Mouse (Mus musculus) thymus, postnatal 36 days (tissue): ENCODE measurements around the gene Hpcal4.
A peak's percentile ranks its signal among the peaks of the same experiment; 100 is the strongest.

Experiments
- DNase-seq, 2 experiments: peaks; one replicate each; pipeline ENCODE4 v3.0.0; 2022; ENCODE audit warnings: mixed read lengths in 2 of 2

The Hpcal4 gene

DNA sequence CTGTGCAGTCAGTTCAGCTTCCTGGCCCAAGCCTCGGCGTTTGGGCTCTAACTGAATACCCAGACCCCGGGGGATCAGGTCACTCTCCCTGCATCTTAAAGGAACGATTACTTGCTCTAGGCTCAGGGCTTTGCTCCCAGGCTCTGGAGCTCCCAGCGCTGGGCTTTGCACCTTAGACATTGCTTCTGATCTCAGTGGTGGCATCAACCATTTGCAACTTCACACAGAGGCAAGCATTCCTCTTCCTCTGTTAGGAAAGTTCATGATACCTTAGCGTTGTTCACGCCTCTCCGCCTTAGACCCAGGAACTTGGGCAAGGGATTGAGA lies 19.0 kb downstream of the Hpcal4 start:
- no peak for DNase-seq

DNA sequence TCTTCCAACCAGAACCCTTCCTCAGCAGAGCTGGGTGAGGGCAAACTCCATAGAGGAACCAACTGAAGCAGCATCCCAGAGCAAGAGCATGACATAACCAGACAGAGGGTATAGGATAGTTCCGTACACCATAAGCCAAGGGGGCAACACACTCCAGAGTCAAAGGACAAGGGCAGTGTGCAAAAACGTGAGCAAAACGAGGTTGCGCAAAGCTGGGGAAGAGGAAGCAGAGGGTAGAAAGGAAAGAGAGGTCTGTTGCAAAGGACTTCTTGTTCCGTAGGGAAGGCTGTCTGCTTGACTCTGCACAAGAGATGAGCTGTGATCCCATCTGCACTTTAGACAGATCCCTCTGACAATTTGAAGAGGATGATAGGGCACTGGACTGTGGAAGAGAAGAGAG lies 24.3 kb downstream of the Hpcal4 start:
- DNase-seq: no peak

DNA sequence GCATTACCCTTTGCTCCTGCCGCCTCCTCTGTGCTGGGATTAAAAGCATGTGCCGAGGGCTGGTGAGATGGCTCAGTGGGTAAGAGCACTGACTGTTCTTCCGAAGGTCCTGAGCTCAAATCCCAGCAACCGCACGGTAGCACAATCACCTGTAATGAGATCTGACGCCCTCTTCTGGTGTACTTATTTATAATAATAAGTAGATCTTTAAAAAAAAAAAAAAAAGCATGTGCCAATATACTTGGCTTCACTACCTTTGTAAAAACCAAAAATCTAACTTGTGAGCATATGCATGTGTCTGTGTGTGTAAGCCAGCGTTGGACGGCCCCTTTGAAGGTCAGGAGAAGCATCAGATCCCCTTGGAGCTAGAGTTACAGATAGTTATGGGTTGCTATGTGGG lies 28.0 kb downstream of the Hpcal4 start:
- DNase-seq: no peak

DNA sequence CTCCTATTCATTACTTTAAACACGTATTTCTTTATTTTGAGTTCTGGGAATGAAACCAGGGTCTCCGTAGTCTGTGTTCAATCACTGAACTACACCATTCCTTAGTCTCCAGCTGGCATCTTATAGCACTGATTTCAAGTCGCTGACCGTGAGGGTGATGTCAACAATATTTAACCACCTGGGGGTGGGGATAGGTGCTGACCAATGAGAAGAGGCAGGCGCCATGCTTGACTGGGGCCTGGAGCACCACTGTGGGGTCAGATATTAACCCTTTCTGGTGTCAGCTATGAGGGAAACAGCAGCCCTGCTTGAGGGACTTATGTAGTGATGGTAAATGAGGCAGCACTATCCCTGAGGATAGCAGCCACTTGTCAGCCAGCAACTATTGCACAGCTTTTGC lies 28.4 kb downstream of the Hpcal4 start:
- no peak for DNase-seq

DNA sequence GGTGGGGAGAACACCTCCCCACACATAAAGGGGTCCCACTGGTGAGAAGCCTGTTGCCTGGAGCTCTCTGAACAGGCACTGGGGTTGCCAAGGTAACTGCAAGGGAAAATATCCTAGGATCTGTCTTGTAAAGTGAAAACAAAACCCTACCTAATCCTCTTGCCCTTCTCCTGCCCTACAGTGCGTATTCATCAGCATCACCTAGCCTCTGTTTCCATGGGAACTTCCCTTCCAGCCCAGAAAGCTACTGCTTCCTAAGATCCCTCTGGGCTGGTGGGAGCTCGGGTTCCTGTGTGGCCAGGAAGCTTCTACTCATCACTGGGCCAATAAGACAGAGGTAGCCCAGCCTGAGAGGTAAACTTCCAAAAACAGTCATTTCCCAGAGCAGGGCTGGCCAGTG lies 29.3 kb downstream of the Hpcal4 start:
- no peak for DNase-seq

DNA sequence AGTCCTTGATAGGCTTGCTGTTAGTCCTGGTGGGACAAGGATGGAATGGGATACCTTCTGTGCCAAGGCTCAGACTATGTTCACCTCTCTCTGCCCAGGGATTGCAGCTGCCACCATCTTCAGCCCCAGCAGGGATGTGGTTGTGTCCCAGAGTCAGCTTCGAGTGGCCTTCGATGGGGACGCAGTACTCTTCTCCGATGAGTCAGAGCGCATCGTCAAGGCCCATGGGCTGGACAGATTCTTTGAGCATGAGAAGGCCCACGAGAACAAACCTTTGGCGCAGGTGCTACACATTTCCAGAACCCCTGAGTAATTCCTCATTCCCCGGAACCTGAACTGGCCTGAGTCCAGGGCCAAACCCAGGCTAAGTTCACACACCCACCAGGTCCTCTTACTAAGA lies 30.9 kb downstream of the Hpcal4 start:
- DNase-seq: no peak

DNA sequence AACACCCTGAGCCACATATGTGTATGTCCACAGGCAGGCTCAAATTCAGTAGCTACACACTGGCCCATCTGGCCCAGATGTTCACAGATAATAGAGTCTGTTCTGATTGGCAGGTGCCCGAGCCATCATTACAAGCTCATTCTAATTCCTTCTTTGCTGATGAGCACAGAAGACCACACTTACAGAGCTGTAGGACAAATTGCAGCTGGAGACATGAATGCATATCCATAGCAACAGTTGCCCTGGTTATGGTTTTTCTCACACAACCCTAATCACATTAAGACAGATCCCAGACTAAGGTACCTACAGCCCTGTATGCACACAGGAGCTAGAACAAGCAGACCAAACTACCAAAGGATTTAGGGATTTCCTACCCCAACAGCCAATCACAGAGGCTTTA lies 32.3 kb downstream of the Hpcal4 start:
- no peak for DNase-seq

DNA sequence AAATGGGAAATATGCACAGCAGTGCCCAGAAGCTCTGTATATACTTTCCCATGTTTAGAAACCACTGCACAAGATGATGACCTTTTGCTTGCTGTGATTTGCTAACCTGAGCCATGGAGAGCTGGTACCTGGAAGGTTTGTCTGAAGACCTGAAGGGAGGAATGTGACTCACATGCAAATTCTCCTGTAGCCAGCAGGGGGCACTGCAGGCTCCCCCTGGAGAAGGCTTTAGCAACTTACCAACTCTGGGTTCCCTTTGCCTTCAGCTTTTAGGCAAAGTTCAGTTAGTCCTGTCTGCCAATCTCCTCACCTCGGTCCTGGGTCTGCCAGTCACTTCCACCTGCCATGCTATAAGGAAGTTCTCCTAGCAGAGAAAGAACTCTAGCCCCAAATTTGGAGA lies 33.8 kb downstream of the Hpcal4 start:
- DNase-seq: peak in 1 of 2 experiments; percentile 19

DNA sequence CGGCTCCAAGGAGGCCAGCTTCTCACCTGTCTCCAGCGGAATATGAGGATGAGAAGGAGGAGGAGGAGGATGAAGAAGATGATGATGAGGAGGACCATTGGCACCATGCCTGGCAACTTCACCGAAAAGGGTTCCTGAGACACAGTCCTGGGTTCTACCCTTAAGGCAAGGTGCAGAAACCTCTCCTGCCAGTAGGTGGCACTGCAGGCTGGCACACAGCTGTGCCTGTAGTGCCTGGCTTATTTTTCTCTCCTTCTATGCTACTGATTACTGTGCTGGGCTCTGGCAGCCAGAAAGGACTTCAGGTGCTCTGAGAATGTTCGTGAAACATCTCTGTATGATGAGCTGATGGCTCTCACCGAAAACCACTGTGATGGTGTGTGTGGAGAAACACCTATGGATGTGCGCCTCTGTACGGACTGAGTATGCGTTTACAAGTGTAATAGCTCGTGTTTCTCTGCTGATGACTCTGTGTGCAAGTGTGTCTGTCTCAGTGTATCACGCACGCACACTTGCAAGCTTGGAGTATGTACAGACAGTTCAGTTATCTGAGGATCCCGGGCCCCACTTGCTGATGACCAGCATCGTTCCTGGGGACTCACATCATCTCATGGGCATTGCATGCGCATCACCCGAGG lies 36.8 kb downstream of the Hpcal4 start:
- peak; percentile 49 for DNase-seq

DNA sequence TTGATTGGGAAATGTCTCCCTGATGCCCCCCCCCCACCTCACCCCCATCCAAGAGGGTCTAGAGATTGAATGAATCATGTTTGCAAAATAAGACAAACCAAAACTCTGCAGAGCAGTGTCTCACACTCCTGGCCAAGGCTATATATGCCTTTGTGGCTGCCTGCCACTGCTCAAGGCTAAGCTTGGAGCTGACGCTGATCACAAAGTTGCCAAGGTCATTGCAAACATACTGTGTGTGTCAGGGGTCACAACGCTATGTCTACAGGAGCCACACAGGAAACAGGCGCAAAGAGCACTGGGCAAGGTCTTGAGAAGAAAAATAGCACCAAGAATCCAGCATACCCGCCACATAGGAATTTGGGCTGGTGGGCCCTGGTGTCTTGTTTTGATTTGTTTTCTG lies 37.6 kb downstream of the Hpcal4 start:
- no peak for DNase-seq

DNA sequence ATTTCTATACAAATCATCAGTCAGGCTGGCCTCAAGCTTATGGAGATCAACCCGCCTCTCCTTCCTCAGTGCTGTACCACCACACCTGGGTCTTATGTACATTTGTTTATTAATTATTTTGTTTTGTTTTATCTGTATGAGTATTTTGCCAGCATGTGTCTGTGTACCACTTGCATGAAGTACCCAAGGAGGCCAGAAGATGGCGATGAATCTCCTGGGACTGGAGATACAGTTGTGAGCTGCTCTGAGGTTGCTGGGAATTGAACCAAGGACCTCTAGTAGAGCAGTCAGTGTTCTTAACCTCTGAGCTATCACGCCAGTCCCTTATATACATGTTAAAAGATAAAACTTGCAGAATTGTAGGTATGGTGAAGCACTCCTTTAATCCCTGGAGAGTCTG lies 40.3 kb downstream of the Hpcal4 start:
- peak in 1 of 2 experiments; percentile 23 for DNase-seq

DNA sequence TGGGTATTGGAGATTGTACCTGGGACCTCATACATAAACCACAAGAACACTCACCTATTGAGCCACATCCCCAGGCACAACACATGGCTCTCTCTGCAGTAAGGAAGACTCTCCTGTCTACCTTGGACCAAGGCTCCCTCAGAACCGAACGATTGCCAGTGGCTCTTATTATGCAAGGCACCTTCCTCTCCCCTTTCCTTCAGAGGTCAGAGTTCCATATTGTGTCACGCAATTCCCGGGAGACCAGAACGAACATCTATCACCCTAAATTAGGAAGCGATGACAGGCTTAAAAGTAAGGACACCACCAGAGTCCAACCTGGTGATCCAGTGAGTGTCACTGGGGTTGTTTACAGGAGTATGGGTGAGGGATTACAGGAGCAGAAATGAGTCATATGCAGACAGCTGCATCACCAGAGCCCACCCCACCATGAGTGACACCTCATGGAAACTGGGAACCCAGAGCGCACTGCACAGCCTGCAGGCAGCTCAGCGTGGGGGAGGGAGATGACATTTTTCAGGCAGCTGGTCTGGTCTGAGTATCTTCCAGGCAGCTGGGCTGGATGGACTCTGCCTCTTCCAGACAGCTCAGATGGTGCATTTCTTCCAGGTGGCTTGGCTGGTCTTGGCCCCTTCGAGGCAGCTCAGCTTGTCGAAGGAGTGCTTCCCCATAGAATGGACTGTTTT lies 42.8 kb downstream of the Hpcal4 start:
- DNase-seq: no peak

DNA sequence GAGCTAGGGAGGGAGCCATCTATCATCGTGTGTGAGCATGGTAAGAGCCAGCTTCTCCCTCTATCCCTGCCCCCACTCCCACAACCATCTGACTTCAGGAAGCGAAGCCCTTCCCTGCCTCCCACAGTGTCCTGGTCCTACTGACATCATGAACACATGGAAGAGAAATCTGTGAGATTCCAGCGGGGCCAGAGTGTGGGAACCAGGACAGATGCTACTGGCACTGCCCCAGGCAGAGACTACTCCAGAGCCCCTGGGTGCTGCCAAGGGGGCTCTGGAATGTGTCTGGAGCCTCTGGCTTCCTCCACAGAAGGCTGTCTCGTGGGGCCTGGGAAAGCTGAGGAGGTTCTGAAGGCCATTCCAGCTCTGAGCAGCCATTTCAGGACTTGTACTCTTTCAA lies 44.7 kb downstream of the Hpcal4 start:
- DNase-seq: no peak

DNA sequence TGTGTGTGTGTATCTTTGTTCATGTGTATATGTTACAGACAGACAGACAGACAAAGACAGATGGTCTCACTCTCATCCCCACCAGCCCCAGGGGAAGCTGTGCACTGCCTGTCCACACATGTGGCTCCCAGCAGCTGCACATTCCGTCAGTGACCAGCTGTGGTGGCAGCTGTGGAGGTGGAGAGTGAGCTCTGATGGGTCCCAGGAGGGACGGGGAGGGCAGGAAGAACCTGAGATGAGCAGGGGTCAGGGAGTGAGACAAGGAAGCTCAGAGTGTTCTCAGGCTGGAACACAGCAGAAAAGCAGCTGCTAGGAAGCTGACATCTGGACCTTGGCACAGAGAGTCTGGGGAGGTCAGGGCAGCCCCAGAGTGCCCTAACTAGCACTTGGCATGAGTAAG lies 45.2 kb downstream of the Hpcal4 start:
- no peak for DNase-seq

DNA sequence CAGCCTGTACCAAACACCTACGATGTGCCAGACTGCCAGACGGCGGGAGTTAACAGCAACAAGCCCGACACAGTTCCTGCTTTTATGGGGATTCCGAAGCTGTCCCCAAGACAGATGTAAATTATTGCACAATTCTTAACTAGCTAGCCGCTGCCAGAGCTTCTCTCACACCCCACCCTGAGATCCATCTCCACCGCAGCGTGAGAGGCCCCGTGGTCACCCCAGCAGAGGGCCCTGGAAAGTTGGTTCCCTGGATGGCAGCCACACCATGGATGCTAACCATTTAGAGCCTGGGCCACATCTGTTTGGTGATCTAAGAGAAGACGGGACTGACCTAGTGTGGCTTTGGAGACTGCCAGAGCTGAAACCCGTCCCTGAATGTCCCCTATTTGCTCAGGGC lies 46.1 kb downstream of the Hpcal4 start:
- DNase-seq: no peak

DNA sequence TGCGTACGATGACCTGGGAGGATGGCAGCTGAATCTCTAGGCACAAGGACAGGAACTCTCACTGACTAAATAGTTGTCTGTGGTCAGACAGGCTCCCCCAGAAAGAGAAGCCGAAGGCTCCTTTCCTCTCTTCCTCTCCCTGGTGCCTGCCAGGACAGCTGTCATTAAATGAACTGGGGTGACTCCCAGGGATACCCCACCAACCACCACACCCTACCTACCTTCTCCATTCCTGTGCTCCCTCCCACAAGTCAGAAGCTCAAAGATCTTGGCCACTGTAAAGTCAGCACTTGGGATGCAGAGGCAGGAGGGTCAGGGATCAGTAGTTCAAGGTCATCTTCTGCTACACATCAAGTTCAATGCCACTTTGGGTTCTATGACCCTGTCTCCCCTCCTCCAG lies 49.8 kb downstream of the Hpcal4 start:
- no peak for DNase-seq

DNA sequence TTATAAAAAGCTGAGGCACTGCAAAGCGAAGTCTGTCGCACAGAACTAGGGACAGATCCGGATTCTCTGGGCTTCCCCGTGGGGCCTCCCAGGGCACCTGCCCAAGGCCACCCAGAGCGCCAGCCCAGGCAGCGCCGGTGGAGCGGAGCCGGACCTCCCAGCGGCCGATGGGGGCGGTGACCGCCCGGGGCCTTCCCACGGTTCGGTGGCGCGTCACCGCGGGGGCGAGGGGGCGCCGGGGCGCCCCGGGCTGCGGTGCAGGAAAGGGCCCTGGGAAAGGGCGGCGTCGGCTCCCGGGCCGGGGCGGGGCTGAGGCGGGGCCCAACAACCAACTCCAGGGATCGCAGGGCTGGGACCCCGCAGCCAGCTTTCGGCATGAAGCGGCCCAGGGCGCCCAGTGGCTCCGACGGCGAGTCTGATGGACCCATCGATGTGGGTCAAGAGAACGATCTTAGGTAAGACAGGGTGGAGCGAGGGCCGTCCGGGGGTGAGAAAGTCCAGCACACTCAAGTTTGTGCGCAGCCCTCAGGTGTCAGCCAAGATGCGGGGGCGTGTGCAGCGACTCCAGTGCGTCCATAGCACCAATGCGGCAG lies 50.6 kb downstream of the Hpcal4 start, which contains the start of gene Heyl:
Gene Heyl (plus strand): TSS at position 65 of the 593 bp plus-strand sequence.
- peak; percentile 24 to 32 for DNase-seq

DNA sequence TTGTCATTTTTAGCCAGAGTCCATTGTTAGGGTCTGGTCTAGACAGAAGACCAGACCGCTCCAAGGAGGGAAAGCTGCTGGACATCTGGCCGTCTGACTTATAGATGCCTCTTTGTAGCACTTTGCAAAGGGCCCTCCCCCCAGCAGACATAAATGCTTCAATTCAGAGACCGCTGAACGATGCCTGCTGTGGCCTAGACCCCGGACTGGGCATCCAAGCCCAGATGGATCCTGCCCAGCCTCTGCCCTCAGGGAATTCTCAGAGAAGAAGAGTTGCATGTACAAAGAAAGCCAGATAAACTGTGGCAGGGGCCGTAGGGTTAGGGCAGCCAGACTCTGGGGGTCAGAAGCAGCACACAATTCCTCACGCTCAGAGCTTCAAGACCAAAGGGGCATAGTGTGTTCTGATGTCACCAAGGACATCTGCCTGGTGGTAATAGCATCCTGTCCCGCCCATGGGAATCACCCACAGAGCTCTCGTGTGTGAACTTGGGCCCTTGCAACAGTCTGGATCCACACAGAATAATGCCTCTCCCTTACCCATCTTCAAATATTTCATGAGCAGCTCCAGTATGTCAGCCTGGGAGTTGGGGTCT lies 52.9 kb downstream of the Hpcal4 start:
- DNase-seq: no peak

DNA sequence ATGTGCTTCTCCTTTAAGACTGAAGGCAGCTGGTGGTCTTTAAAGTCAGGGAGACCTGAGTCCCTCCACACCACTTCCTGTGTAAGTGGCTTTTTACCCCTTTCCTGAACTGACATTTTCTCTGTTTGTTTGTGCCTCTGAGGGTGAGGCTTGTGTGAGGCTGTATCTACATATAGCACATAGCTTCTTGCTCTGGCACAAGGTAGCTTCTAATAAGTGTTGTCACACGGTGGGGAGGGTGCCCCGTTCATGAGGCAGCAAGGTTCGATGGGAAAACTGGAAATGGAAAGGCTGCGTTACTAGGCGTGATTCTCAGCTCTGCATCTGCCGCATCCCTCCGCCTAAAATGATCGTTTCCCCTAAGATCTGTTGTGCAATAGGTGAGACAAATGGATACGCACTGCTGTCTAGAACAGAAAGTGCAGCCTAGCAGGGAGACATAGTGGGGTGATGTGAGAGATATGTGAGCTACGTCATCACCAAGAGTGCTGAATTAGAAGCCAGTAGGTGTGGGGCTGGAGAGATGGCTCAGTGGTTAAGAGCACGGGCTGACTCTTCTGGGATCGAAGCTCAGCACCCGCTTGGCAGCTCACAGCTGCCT lies 53.5 kb downstream of the Hpcal4 start:
- DNase-seq: no peak

DNA sequence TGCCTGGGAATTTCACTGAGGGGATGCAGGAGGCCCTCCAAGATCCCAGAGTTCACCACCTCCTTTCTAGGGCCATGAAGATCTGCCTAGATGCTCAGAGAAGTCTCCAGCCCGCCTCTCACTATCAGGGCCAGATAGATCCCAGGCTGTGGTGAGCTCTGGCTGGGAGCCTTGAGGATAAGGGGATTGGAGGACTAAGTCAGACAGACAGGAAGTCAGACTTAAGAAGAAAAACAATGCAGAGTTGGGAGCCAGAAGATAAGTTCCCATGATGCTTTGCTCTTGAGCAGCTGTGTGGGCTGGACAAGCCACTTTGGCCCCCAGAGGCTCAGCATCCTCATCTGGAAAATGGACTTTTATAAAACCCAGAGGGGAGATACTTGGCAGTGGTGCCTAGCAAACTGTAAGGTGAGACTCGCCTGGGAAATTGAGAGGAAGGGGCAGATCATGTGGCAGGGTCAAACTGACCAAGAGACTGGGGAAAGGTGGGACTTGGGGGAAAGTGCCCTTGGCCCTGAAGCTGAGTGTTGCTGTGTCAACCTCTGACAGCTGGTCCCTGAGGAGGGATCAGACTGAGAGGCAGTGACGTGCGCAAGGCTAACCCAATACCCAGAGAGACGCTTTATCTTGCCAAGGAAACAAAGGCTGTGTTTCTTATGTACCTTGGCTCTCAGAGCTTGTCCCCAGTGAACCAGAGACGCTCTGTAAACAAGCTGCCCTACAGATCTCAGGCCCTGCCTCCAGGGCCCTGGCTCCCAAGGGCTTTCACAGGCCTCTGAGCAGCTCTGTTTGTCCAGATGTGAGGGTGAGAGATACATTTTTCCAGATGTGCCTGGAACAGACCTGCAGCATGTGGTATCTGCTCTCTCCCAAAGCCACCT lies 54.6 kb downstream of the Hpcal4 start:
- DNase-seq: no peak

DNA sequence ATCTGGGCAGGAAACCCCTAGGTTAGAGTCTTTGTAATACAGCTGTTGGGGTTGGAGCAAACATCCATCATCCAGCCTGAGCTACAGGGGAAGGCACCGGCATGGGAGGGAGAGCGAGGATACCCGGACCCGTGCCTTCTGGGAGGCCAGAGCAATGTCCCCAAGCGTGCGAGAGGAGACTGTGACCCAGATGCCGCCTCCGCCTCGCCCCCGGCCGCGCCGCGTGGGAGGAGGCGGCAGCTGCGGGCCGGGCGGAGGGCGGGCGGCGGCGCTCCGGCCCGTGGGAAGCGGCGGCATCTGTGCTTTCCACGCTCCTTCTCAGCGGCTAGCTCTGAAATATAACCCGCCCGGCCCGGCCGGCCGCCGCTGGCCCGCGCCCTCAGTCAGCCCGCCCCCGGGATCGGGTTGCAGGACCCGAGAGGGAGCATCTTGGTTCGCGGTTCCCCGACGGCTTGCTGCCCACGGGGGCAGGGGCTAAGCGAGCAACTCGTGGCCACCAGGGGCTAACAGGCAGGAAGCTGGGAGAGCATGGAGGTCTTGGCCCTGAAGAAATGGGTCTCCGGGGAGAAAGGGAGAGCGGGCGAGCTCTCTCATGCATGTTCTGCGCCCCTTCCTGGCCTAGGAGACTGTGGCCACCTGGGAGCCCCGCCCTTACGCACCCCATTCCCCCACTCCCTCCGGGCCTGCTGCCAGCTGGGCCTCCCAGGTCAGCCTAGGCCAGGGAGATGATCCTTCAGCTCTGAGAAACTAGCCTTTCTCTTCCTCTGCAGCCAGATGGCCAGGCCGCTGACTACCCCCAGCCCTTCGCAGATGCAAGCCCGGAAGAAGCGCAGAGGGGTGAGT lies 56.6 kb downstream of the Hpcal4 start:
- DNase-seq: peak in 1 of 2 experiments; percentile 16
